Mouse (Mus musculus) hindbrain, postnatal 0 days (tissue): ENCODE measurements around the gene Gopc. TPM values are rescaled to one million over a fixed set of nuclear protein-coding genes. Genes with fewer than 3 reads are reported as not detected.
A peak's percentile ranks its signal among the peaks of the same experiment; 100 is the strongest.

ENCODE experiments used
- ATAC-seq: fragments of 200-750 bp; cut with Nextera tagmentation; 2 replicates; pipeline ENCODE4 v1.8.0; 2017; ENCODE audit warnings: mild to moderate bottlenecking, moderate TSS enrichment, moderate library complexity
- DNase-seq: peaks from one replicate; pipeline ENCODE4 v3.0.0-alpha.2; 2015; ENCODE audit warnings: low spot score
- H3K27ac ChIP-seq: fragments of 300-500 bp; sonication (generic); 2 replicates; pipeline ENCODE4 v1.5.1; 2014; ENCODE audit warnings: mild to moderate bottlenecking
- H3K27me3 ChIP-seq: fragments of 300-500 bp; sonication (generic); 2 replicates; pipeline ENCODE4 v1.6.1; 2014; ENCODE audit warnings: low read length, mixed read lengths; ENCODE audit not compliant: insufficient read depth
- H3K36me3 ChIP-seq: fragments of 300-500 bp; sonication (generic); 2 replicates; pipeline ENCODE4 v1.6.1; 2014; ENCODE audit warnings: low read length, mixed read lengths; ENCODE audit not compliant: insufficient read depth
- H3K4me1 ChIP-seq: fragments of 300-500 bp; sonication (generic); 2 replicates; pipeline ENCODE4 v1.6.1; 2014; ENCODE audit warnings: antibody characterized with exemption, low read length, mixed read lengths; ENCODE audit not compliant: insufficient read depth
- H3K4me2 ChIP-seq: fragments of 300-500 bp; sonication (generic); 2 replicates; pipeline ENCODE4 v1.6.1; 2014; ENCODE audit warnings: low read depth, mild to moderate bottlenecking, low read length, moderate library complexity, mixed read lengths
- H3K4me3 ChIP-seq: fragments of 300-500 bp; sonication (generic); 2 replicates; pipeline ENCODE4 v1.5.1; 2014; ENCODE audit warnings: low read length
- H3K9ac ChIP-seq: fragments of 300-500 bp; sonication (generic); replicated peaks from 2 replicates; pipeline ENCODE4 v1.6.1; 2014; ENCODE audit warnings: mild to moderate bottlenecking, low read length, moderate library complexity, mixed read lengths
- H3K9me3 ChIP-seq: fragments of 300-500 bp; sonication (generic); 2 replicates; pipeline ENCODE4 v1.6.1; 2016; ENCODE audit warnings: low read length, mixed read lengths
- CTCF ChIP-seq: IDR thresholded peaks from 2 replicates; pipeline ENCODE4 v1.5.1; 2016; ENCODE audit warnings: antibody characterized with exemption, control low read depth, low read depth
- WGBS: fragments of 180-500 bp; shearing (Covaris S2); extraction: QIAGEN DNeasy Blood & Tissue Kit; methylation state at CpG from one replicate; pipeline ENCODE4 v1.1.7; 2014; 5-methylcytosine and 5-hydroxymethylcytosine counted together
- polyA plus RNA-seq: library from polyadenylated mRNA; unstranded; fragments of >200 nt; fragmentation: Nextera tagmentation; extraction: Ambion mirVana; gene quantifications from 2 replicates; pipeline ENCODE4 v1.2.1, GENCODE M21; 2015
- total RNA-seq: library from RNA; depleted of rRNA; stranded (reverse); fragments of >200 nt; gene quantifications from 2 replicates; pipeline ENCODE4 v1.2.3, GENCODE M21; 2014

Gopc gene
- total and polyA plus RNA-seq, 2 experiments from 2014 or later: 16.4 to 24.9 TPM

GRCm38 (mm10) chr10:52389438-52389837 lies 7.5 kb upstream of the Gopc start:
- WGBS: 76% methylated on average over 3 of the region's 3 CpGs
- H3K27me3 ChIP-seq: no peaks in the 10 kb centered on the region
- no peaks in the 10 kb centered on the region for H3K4me1 ChIP-seq
- ATAC-seq (no peak), DNase-seq (no peak)
- H3K9me3 ChIP-seq: no peaks in the 10 kb centered on the region
- no peak overlapping the region for H3K9ac ChIP-seq
- TF ChIP-seq CTCF: no peak
- no peaks in the 10 kb centered on the region for H3K36me3 ChIP-seq
- H3K4me2 ChIP-seq: no peak overlapping the region
- no peak overlapping the region for H3K27ac ChIP-seq
- H3K4me3 ChIP-seq: no peak overlapping the region

GRCm38 (mm10) chr10:52388922-52389430 lies 7.1 kb upstream of the Gopc start, which contains the start of gene Nepn:
Gene Nepn (plus strand): TSS chr10:52388972.
- no peak within 1 kb of the TSS for H3K27ac ChIP-seq
- no peaks in the 10 kb centered on the region for H3K4me1 ChIP-seq
- DNase-seq (no peak), ATAC-seq (no peak)
- no peak within 1 kb of the TSS for H3K4me2 ChIP-seq
- WGBS: 83% methylated on average over 5 of the region's 5 CpGs
- no peak for TF ChIP-seq CTCF
- H3K9ac ChIP-seq: no peak within 1 kb of the TSS
- H3K4me3 ChIP-seq: no peak within 1 kb of the TSS
- H3K27me3 ChIP-seq: no peaks in the 10 kb centered on the region
- H3K9me3 ChIP-seq: no peaks in the 10 kb centered on the region
- no peaks in the 10 kb centered on the region for H3K36me3 ChIP-seq

- H3K9ac ChIP-seq: no peak overlapping the region
- WGBS: 72% methylated on average over 4 of the region's 4 CpGs
- H3K4me2 ChIP-seq: no peak overlapping the region
- ATAC-seq: no peak
- DNase-seq: no peak
- no peaks in the 10 kb centered on the region for H3K9me3 ChIP-seq
- H3K36me3 ChIP-seq: no peaks in the 10 kb centered on the region
- H3K4me3 ChIP-seq: no peak overlapping the region
- H3K27me3 ChIP-seq: no peaks in the 10 kb centered on the region
- no peak for TF ChIP-seq CTCF
- H3K4me1 ChIP-seq: no peaks in the 10 kb centered on the region
- H3K27ac ChIP-seq: no peak overlapping the region
Measured at GRCm38 (mm10) chr10:52387192-52387591, 5.3 kb upstream of the Gopc start.

GRCm38 (mm10) chr10:52384823-52385610 lies 3.1 kb upstream of the Gopc start:
- no peak overlapping the region for H3K4me3 ChIP-seq
- 38% methylated on average over 8 of the region's 8 CpGs for WGBS
- H3K27me3 ChIP-seq: no peaks in the 10 kb centered on the region

GRCm38 (mm10) chr10:52383522-52383921 lies 1.6 kb upstream of the Gopc start:
- H3K36me3 ChIP-seq: no peaks in the 10 kb centered on the region
- H3K4me1 ChIP-seq: peaks cover 7% of the 10 kb centered on the region
- H3K27me3 ChIP-seq: no peaks in the 10 kb centered on the region
- no peak overlapping the region for H3K9ac ChIP-seq
- no peaks in the 10 kb centered on the region for H3K9me3 ChIP-seq
- no peak overlapping the region for H3K27ac ChIP-seq
- DNase-seq (no peak), ATAC-seq (no peak)
- 95% methylated on average over 1 of the region's 1 CpGs for WGBS
- no peak overlapping the region for H3K4me2 ChIP-seq
- H3K4me3 ChIP-seq: no peak overlapping the region
- TF ChIP-seq CTCF: no peak

More at GRCm38 (mm10) chr10:52384823-52385610, 3.1 kb upstream of the Gopc start:
- peak; percentile 82 for DNase-seq
- Histone ChIP-seq H3K4me1 (no peaks in the 10 kb centered on the region), H3K36me3 (no peaks in the 10 kb centered on the region), H3K27ac (no peak overlapping the region), H3K9ac (no peak overlapping the region), H3K4me2 (no peak overlapping the region), H3K9me3 (no peaks in the 10 kb centered on the region)
- peak; percentile 93 for TF ChIP-seq CTCF
- no peak for ATAC-seq

- Histone ChIP-seq H3K27me3 (no peaks in the 10 kb centered on the region), H3K4me3 (peak overlapping the region; percentile 68; the same call in 1 of the 2 replicates), H3K9me3 (no peaks in the 10 kb centered on the region), H3K4me2 (peak overlapping the region; percentile 83), H3K4me1 (peaks cover 9% of the 10 kb centered on the region), H3K9ac (no peak overlapping the region), H3K36me3 (no peaks in the 10 kb centered on the region), H3K27ac (peak overlapping the region; percentile 97; the same call in 1 of the 2 replicates)
- peak; percentile 2; the same call in 1 of the 2 replicates for TF ChIP-seq CTCF
- ATAC-seq (no peak), DNase-seq (no peak)
- 84% methylated on average over 6 of the region's 6 CpGs for WGBS
Measured at GRCm38 (mm10) chr10:52383022-52383421, 1.1 kb upstream of the Gopc start.
